Mouse (Mus musculus): ENCODE data around the gene Rsu1.

GRCm38 (mm10) chr2:13220141-13220540, 51.1 kb downstream of the Rsu1 start:
- no peak for TF ChIP-seq CTCF (IDR thresholded peaks at IDR 0.05; ENCODE audit: extremely low read depth, insufficient read depth, low read length)
- TF ChIP-seq POLR2A (IDR thresholded peaks at IDR 0.05; ENCODE audit: extremely low read depth, insufficient read depth, low read length), result no peak

Data from cortical plate, adult 2 months (tissue).